In the genomic region with DNA sequence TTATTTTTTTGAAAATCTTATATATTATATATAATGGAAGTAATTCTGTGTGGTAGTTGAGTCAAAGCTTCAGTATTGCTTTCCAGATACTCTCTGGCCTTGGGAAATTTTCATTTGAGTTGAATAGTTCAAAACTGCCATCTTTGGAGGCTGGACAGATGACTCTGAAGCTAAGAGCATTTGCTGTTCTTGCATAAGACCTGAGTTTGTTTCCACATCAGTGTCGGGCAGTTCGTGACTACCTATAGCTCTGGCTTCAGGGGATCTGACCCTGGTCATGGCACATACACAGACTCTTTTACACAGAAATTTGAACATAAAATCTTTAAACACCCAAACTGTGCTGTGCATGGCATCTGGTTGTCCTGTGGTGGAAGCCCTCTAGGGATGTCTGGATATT, we compare ENCODE assay signal across 21 mouse cellular contexts. TPM values are rescaled to one million over a fixed set of nuclear protein-coding genes. Genes with fewer than 3 reads are reported as not detected.
A peak's percentile ranks its signal among the peaks of the same experiment; 100 is the strongest.
DNase-seq lines count a peak whose midpoint lies in the region; ATAC-seq and TF ChIP-seq lines count a peak whose summit lies in the region.
"Had no signal": no experiment of that assay in that cellular context is flagged by ENCODE, and none has a peak within 500 bp of the region (broad histone marks: within the 10 kb centered on the region; RNA-seq: fewer than 3 reads in every experiment).

No protein-coding gene starts in this region.

- no peak overlapping the region for H3K4me2 ChIP-seq in liver, postnatal 0 days (ENCODE audit: low read depth, low read length)
- H3K4me2 ChIP-seq in liver, embryonic 12.5 days, result no peak overlapping the region

- TF ChIP-seq CTCF in liver, postnatal 0 days (IDR thresholded peaks at IDR 0.05; ENCODE audit: low read depth), result no peak

- WGBS in liver, postnatal 0 days (ENCODE audit: insufficient replicate concordance), result 58% methylated on average over 2 of the region's 2 CpGs
- 84% methylated on average over 2 of the region's 2 CpGs for WGBS in liver, embryonic 12.5 days (ENCODE audit: insufficient replicate concordance)

- H3K9ac ChIP-seq in liver, postnatal 0 days (replicated peaks), result no peak overlapping the region
- no peak overlapping the region for H3K9ac ChIP-seq in liver, embryonic 12.5 days

- no peak for TF ChIP-seq EP300 in liver, postnatal 0 days (IDR thresholded peaks at IDR 0.05; ENCODE audit: low read depth)

- no peak for DNase-seq in liver, postnatal 0 days
- peak; percentile 56 for DNase-seq in adipocyte (ENCODE audit: low spot score)
- DNase-seq in fat pad, adult 2 months (ENCODE audit: extremely low read depth, low read depth, low spot score), result peak; percentile 70
- DNase-seq in heart, adult 9 months (ENCODE audit: low spot score in 2 of 2), result no peak
- DNase-seq in cerebellum, adult 11-12 months, result no peak
- DNase-seq: adrenal gland, adult 2 months; adrenal gland, adult 8-10 months; adrenal gland, postnatal 10 days; adrenal gland, postnatal 25 days; adrenal gland, postnatal 36 days; B cell, adult 2 months; cerebellum, adult 11 months; cerebellum, adult 18-20 months; cerebellum, adult 2 months; cerebellum, adult 8-10 months had no signal

- H3K27me3 ChIP-seq in liver, postnatal 0 days (ENCODE audit: insufficient read depth, low read length), result no peaks in the 10 kb centered on the region
- H3K27me3 ChIP-seq in liver, embryonic 12.5 days (replicated peaks), result no peaks in the 10 kb centered on the region
- H3K27me3 ChIP-seq: CH12.LX, Patski had no signal

- H3K27ac ChIP-seq in liver, postnatal 0 days (ENCODE audit: low read depth), result no peak overlapping the region
- no peak overlapping the region for H3K27ac ChIP-seq in liver, embryonic 12.5 days

- H3K4me3 ChIP-seq in liver, postnatal 0 days (ENCODE audit: low read depth, low read length), result no peak overlapping the region
- no peak overlapping the region for H3K4me3 ChIP-seq in liver, embryonic 12.5 days

- peaks cover 11% of the 10 kb centered on the region for H3K36me3 ChIP-seq in liver, postnatal 0 days (replicated peaks; ENCODE audit: insufficient read depth, low read length)
- H3K36me3 ChIP-seq in liver, embryonic 12.5 days, result peaks cover 50% of the 10 kb centered on the region

- ATAC-seq in liver, postnatal 0 days, result peak; percentile 31; the same call in 1 of the 2 replicates
- ATAC-seq in liver, embryonic 12.5 days, result no peak
- ATAC-seq: activated CD4-positive, CD25-positive, alpha-beta regulatory T cell, adult 4 months; CD4-positive, CD25-positive, alpha-beta regulatory T cell, adult 4 months; Patski had no signal

- 0 out of 2 replicates have a peak, but pooled peaks cover 2% of the 10 kb centered on the region for H3K4me1 ChIP-seq in liver, postnatal 0 days (ENCODE audit: insufficient read depth)
- H3K4me1 ChIP-seq in liver, embryonic 12.5 days, result no peaks in the 10 kb centered on the region

- no peaks in the 10 kb centered on the region for H3K9me3 ChIP-seq in liver, postnatal 0 days (ENCODE audit: low read length)
- H3K9me3 ChIP-seq in liver, embryonic 12.5 days (replicated peaks), result no peaks in the 10 kb centered on the region
- H3K9me3 ChIP-seq: G1E had no signal

RNA-seq across cellular contexts. Expression of a gene that starts 17.3 kb away (rescaled TPM):
- polyA plus RNA-seq in liver, postnatal 0 days (2015; fragmentation: Nextera tagmentation; extraction: Ambion mirVana), result 3.8 and 3.9 TPM in 2 replicates
- 13.2 TPM in 2 replicates for polyA plus RNA-seq in liver, embryonic 12.5 days (2016; fragmentation: Nextera tagmentation; extraction: Ambion mirVana)

Comparison
In these comparisons a context has a peak if more than half of its experiments do, and no peak if none do; other contexts are left out.
1. DNase-seq: peak in adipocyte (single experiment) and fat pad, adult 2 months (single experiment); none in liver, postnatal 0 days (single experiment), heart, adult 9 months (0 of 2) and cerebellum, adult 11-12 months (single experiment).